Mouse (Mus musculus) cerebellum, adult (tissue): ENCODE data around the gene Prpsap2.
"Not testable (repeated sequence)": the region's sequence is repeated elsewhere in the genome, so short reads cannot be mapped to it uniquely, and the experiment has no call there.

Experiments
- ATAC-seq: cut with Nextera tagmentation; 2 replicates; pipeline ENCODE4 v1.9.2; 2017; ENCODE audit warnings: mild to moderate bottlenecking, moderate library complexity, mixed read lengths; ENCODE audit not compliant: insufficient number of reproducible peaks, low FRiP score, low TSS enrichment

Prpsap2 gene

GRCm38 (mm10) chr11:61761584-61762407, at the start of gene Prpsap2:
TSS of gene Prpsap2 (minus strand) at chr11:61762088.
- ATAC-seq, result peak; percentile 80; the same call in 1 of the 2 replicates

GRCm38 (mm10) chr11:61809793-61810192, 47.9 kb upstream of the Prpsap2 start:
- no peak for ATAC-seq

GRCm38 (mm10) chr11:61808551-61809117, 46.7 kb upstream of the Prpsap2 start:
- no peak for ATAC-seq

GRCm38 (mm10) chr11:61793441-61793840, 31.6 kb upstream of the Prpsap2 start:
- no peak for ATAC-seq

GRCm38 (mm10) chr11:61788550-61788949, 26.7 kb upstream of the Prpsap2 start:
- ATAC-seq, result no peak

- not testable (repeated sequence) for ATAC-seq
Measured at GRCm38 (mm10) chr11:61782526-61782925, 20.6 kb upstream of the Prpsap2 start.

- ATAC-seq, result no peak
Measured at GRCm38 (mm10) chr11:61774551-61775149, 12.8 kb upstream of the Prpsap2 start.

GRCm38 (mm10) chr11:61760518-61760917, 1.4 kb downstream of the Prpsap2 start:
- no peak for ATAC-seq

- ATAC-seq, result no peak
Measured at GRCm38 (mm10) chr11:61757151-61757550, 4.7 kb downstream of the Prpsap2 start.

GRCm38 (mm10) chr11:61751612-61752011, 10.3 kb downstream of the Prpsap2 start:
- no peak for ATAC-seq

- ATAC-seq, result no peak
Measured at GRCm38 (mm10) chr11:61747161-61747560, 14.7 kb downstream of the Prpsap2 start.

- no peak for ATAC-seq
Measured at GRCm38 (mm10) chr11:61745781-61746180, 16.1 kb downstream of the Prpsap2 start.

- ATAC-seq, result no peak
Measured at GRCm38 (mm10) chr11:61744460-61744859, 17.4 kb downstream of the Prpsap2 start.

- no peak for ATAC-seq
Measured at GRCm38 (mm10) chr11:61743768-61744167, 18.1 kb downstream of the Prpsap2 start.

- no peak for ATAC-seq
Measured at GRCm38 (mm10) chr11:61740500-61740899, 21.4 kb downstream of the Prpsap2 start.

- no peak for ATAC-seq
Measured at GRCm38 (mm10) chr11:61737290-61737689, 24.6 kb downstream of the Prpsap2 start.

GRCm38 (mm10) chr11:61732672-61733071, 29.2 kb downstream of the Prpsap2 start:
- no peak for ATAC-seq

GRCm38 (mm10) chr11:61728037-61728436, 33.9 kb downstream of the Prpsap2 start:
- no peak for ATAC-seq

GRCm38 (mm10) chr11:61722077-61722476, 39.8 kb downstream of the Prpsap2 start:
- no peak for ATAC-seq

- ATAC-seq, result no peak
Measured at GRCm38 (mm10) chr11:61720636-61721035, 41.3 kb downstream of the Prpsap2 start, which contains the start of gene Slc5a10. TSS of gene Slc5a10 (minus strand) at chr11:61720826.

- no peak for ATAC-seq
Measured at GRCm38 (mm10) chr11:61719826-61720225, 42.1 kb downstream of the Prpsap2 start.
